Mouse (Mus musculus): ENCODE results near the gene Idh2. TPM values are rescaled to one million over a fixed set of nuclear protein-coding genes. Genes with fewer than 3 reads are reported as not detected.

The Idh2 gene
- total RNA-seq (2023), result 30.7 and 40.8 TPM in 2 replicates

DNA sequence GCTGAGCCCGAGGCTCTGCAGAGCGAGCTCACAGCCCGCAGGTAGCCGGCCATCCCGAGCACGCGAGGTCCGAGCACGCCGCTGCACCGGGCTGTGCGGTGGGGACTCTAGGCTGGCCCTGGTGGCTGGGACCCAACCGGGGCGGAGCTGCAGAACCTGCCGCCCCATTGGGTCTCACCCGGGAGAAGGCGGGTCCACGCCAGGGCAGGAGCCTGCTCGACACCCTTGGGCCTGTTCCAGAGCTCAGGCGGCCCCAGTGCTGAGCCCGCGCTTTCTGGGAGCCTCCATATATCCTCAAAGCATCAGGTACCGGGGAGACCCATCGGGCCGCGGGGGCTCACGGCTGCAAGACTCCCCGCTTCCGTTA, at the start of gene Idh2:
TSS of gene Idh2 (minus strand) at position 169 of the 367 bp plus-strand sequence.

Other genes starting within 250 kb of the Idh2 start
- gene Ap3s2, start 194.7 kb downstream of the Idh2 start, total RNA-seq (2023), result 9.8 and 11.8 TPM in 2 replicates
- gene Arpin, start 180.0 kb downstream of the Idh2 start, total RNA-seq (2023), result 0.27 and 0.47 TPM in 2 replicates
- 103 and 115 TPM in 2 replicates for gene Zfp710, start 90.6 kb downstream of the Idh2 start, total RNA-seq (2023)
- gene Sema4b, start 71.4 kb upstream of the Idh2 start, total RNA-seq (2023), result 26.1 and 31.5 TPM in 2 replicates
- gene Cib1, start 117.4 kb upstream of the Idh2 start, total RNA-seq (2023), result 85.6 and 88.1 TPM in 2 replicates
- gene Gdpgp1, start 117.5 kb upstream of the Idh2 start, total RNA-seq (2023), result 1.3 TPM in 2 replicates
- 0.38 TPM in 1 of 2 replicates, not detected in the other for gene Ttll13, start 131.0 kb upstream of the Idh2 start, total RNA-seq (2023)
- 11.3 and 14.8 TPM in 2 replicates for gene Ngrn, start 145.8 kb upstream of the Idh2 start, total RNA-seq (2023)
- gene Vps33b, start 154.3 kb upstream of the Idh2 start, total RNA-seq (2023), result 11.5 and 15.7 TPM in 2 replicates
- 75.8 and 85.9 TPM in 2 replicates for gene Prc1, start 179.1 kb upstream of the Idh2 start, total RNA-seq (2023)
- gene Rccd1, start 209.1 kb upstream of the Idh2 start, total RNA-seq (2023), result 2.7 and 2.9 TPM in 2 replicates
- gene Unc45a, start 225.6 kb upstream of the Idh2 start, total RNA-seq (2023), result 73.6 and 85.6 TPM in 2 replicates
- gene Hddc3, start 227.7 kb upstream of the Idh2 start, total RNA-seq (2023), result 2.9 and 8.2 TPM in 2 replicates